In the genomic region with DNA sequence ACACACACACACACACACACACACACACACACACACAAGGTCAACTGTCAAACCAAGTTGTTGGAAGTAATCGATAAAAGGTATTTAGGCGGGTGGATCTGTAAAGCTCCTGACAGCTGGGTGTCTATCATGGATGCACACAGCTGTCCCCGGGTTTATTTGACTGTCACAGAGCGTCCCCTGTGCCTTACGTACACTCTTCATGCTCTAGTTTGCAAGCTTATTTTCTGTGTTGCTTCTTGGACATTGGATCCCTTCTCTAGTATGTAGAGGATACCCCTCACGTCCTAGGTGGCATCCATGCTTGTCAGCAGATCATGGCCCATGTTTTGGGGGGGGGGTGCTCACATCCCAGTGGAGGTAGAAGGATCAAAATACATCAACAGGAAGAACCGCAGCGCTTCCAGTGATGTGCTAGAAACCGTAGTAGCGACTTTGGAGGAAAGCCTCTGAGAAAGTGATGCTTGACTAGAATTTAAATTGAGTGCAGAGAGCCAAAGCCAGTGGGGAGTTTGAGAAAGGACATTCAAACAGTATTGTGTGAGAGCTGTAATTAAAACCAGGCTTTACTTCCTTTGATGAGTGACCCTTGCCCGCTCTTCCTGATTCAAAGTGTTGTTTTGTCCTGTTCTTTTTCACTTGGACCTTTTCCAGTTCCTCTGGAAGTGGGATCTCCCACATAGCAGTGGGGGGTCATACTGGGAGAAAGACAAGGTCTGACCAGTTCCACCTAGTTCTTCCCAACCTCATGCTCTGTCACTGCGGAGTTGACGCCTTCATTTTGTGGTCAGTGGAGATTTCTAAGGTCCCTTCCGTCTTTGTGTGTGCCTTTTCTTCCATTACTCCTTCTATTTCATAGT, we compare ENCODE assay signal across 15 mouse cellular contexts. TPM values are rescaled to one million over a fixed set of nuclear protein-coding genes. Genes with fewer than 3 reads are reported as not detected.
DNase-seq lines count a peak whose midpoint lies in the region; ATAC-seq and TF ChIP-seq lines count a peak whose summit lies in the region.
"Had no signal": no experiment of that assay in that cellular context is flagged by ENCODE, and none has a peak within 500 bp of the region (broad histone marks: within the 10 kb centered on the region; RNA-seq: fewer than 3 reads in every experiment).

No protein-coding gene starts in this region.

- no peak overlapping the region for H3K4me2 ChIP-seq in neural tube, embryonic 13.5 days
- H3K4me2 ChIP-seq: embryonic facial prominence, embryonic 15.5 days; liver, embryonic 12.5 days; midbrain, embryonic 12.5 days had no signal

- no peak overlapping the region for H3K9ac ChIP-seq in neural tube, embryonic 13.5 days
- H3K9ac ChIP-seq: embryonic facial prominence, embryonic 15.5 days; liver, embryonic 12.5 days; midbrain, embryonic 12.5 days had no signal

- no peak for ATAC-seq in neural tube, embryonic 13.5 days (ENCODE audit: low read depth)
- ATAC-seq in granulocyte monocyte progenitor cell, adult 5-6 weeks (replicated peaks; ENCODE audit: poor library complexity, severe bottlenecking), result no peak
- ATAC-seq: intestine, embryonic 16.5 days; liver, embryonic 12.5 days had no signal

- no peak overlapping the region for H3K27ac ChIP-seq in kidney, adult 2 months (ENCODE audit: insufficient read depth, low read depth, low read length)
- H3K27ac ChIP-seq in neural tube, embryonic 13.5 days (replicated peaks), result peak overlapping the region; percentile 59
- H3K27ac ChIP-seq: embryonic facial prominence, embryonic 15.5 days; liver, embryonic 12.5 days; midbrain, embryonic 12.5 days had no signal

- H3K9me3 ChIP-seq in neural tube, embryonic 13.5 days, result no peaks in the 10 kb centered on the region
- H3K9me3 ChIP-seq: embryonic facial prominence, embryonic 15.5 days; liver, embryonic 12.5 days; midbrain, embryonic 12.5 days had no signal

- peak; percentile 46 for DNase-seq in embryo, embryonic 10.5 days (ENCODE audit: low spot score)
- no peak for DNase-seq in embryo, embryonic 9.5 days (ENCODE audit: extremely low spot score)
- peak; percentile 11 for DNase-seq in kidney, adult 9 months
- no peak for DNase-seq in kidney, adult 2 months
- no peak for DNase-seq in neural tube, embryonic 10.5 days (ENCODE audit: extremely low spot score, low spot score)
- no peak for DNase-seq in cerebellum, adult 9-11 months
- DNase-seq: adrenal gland, adult 2 months; cerebellum, adult 2 months; right cerebral cortex, adult 18-20 months had no signal

- TF ChIP-seq CTCF in kidney, adult 2 months (conservative IDR thresholded peaks at IDR 0.05; ENCODE audit: insufficient read depth, insufficient read length, low read depth, low read length), result no peak

- no peaks in the 10 kb centered on the region for H3K27me3 ChIP-seq in kidney, adult 2 months (replicated peaks; ENCODE audit: control insufficient read depth, insufficient read depth, low read length)
- no peaks in the 10 kb centered on the region for H3K27me3 ChIP-seq in neural tube, embryonic 13.5 days
- H3K27me3 ChIP-seq: embryonic facial prominence, embryonic 15.5 days; liver, embryonic 12.5 days; midbrain, embryonic 12.5 days had no signal

- 62% methylated on average over 14 of the region's 14 CpGs for WGBS in kidney, adult 2 months
- 68% methylated on average over 14 of the region's 14 CpGs for WGBS in neural tube, embryonic 13.5 days

- H3K4me3 ChIP-seq in kidney, adult 2 months (ENCODE audit: insufficient read depth, low read depth, low read length), result no peak overlapping the region
- H3K4me3 ChIP-seq in neural tube, embryonic 13.5 days, result no peak overlapping the region
- H3K4me3 ChIP-seq: embryonic facial prominence, embryonic 15.5 days; liver, embryonic 12.5 days; midbrain, embryonic 12.5 days had no signal

- TF ChIP-seq POLR2A in kidney, adult 2 months (IDR thresholded peaks at IDR 0.05; ENCODE audit: low read depth, low read length), result no peak

- H3K4me1 ChIP-seq in kidney, adult 2 months (ENCODE audit: control insufficient read depth, insufficient read depth, low read length), result no peaks in the 10 kb centered on the region; the same call in 1 of the 2 replicates
- peaks cover 21% of the 10 kb centered on the region for H3K4me1 ChIP-seq in neural tube, embryonic 13.5 days (replicated peaks)

- no peaks in the 10 kb centered on the region for H3K36me3 ChIP-seq in kidney, adult 2 months (ENCODE audit: control insufficient read depth, insufficient read depth, low read length)
- H3K36me3 ChIP-seq in neural tube, embryonic 13.5 days, result no peaks in the 10 kb centered on the region; the same call in 1 of the 2 replicates

RNA-seq across cellular contexts. Expression of a gene that starts 41.4 kb away (rescaled TPM):
- polyA plus RNA-seq in kidney, adult 2 months (2012; rRNA removed), result 2.3 TPM in 2 replicates
- polyA plus RNA-seq in neural tube, embryonic 13.5 days (2015; fragmentation: Nextera tagmentation; extraction: Ambion mirVana), result 2.7 and 3.2 TPM in 2 replicates
- total RNA-seq in granulocyte monocyte progenitor cell, adult 5-6 weeks (2014; fragmentation: Nextera tagmentation), result 0.77 and 1.8 TPM in 2 replicates
- total RNA-seq in granulocyte monocyte progenitor cell, adult 5-6 weeks (2017), result 0.05 and 0.22 TPM in 2 replicates

RNA-seq across cellular contexts. Expression of a gene that starts 41.6 kb away (rescaled TPM):
- 11.2 and 12.2 TPM in 2 replicates for polyA plus RNA-seq in kidney, adult 2 months (2012; rRNA removed)
- 49.9 and 61.0 TPM in 2 replicates for polyA plus RNA-seq in neural tube, embryonic 13.5 days (2015; fragmentation: Nextera tagmentation; extraction: Ambion mirVana)
- 10.4 TPM in 2 replicates for total RNA-seq in granulocyte monocyte progenitor cell, adult 5-6 weeks (2014; fragmentation: Nextera tagmentation)
- total RNA-seq in granulocyte monocyte progenitor cell, adult 5-6 weeks (2017), result 6.5 and 8.4 TPM in 2 replicates

Comparison
In these comparisons a context has a peak if more than half of its experiments do, and no peak if none do; other contexts are left out.
1. DNase-seq: peak in embryo, embryonic 10.5 days (single experiment) and kidney, adult 9 months (single experiment); none in embryo, embryonic 9.5 days (single experiment), kidney, adult 2 months (single experiment), neural tube, embryonic 10.5 days (single experiment) and cerebellum, adult 9-11 months (single experiment).